Mouse (Mus musculus) liver, embryonic 14 days (tissue): ENCODE measurements around the gene Mgrn1. TPM values are rescaled to one million over a fixed set of nuclear protein-coding genes. Genes with fewer than 3 reads are reported as not detected.

Experiments used
- polyA plus RNA-seq: library from polyadenylated mRNA; depleted of rRNA; stranded (reverse); fragments of >200 nt; gene quantifications from 2 replicates; pipeline ENCODE4 v1.2.3, GENCODE M21; 2012; rRNA removed

Gene Mgrn1
- 12.4 and 15.5 TPM in 2 replicates for polyA plus RNA-seq

DNA sequence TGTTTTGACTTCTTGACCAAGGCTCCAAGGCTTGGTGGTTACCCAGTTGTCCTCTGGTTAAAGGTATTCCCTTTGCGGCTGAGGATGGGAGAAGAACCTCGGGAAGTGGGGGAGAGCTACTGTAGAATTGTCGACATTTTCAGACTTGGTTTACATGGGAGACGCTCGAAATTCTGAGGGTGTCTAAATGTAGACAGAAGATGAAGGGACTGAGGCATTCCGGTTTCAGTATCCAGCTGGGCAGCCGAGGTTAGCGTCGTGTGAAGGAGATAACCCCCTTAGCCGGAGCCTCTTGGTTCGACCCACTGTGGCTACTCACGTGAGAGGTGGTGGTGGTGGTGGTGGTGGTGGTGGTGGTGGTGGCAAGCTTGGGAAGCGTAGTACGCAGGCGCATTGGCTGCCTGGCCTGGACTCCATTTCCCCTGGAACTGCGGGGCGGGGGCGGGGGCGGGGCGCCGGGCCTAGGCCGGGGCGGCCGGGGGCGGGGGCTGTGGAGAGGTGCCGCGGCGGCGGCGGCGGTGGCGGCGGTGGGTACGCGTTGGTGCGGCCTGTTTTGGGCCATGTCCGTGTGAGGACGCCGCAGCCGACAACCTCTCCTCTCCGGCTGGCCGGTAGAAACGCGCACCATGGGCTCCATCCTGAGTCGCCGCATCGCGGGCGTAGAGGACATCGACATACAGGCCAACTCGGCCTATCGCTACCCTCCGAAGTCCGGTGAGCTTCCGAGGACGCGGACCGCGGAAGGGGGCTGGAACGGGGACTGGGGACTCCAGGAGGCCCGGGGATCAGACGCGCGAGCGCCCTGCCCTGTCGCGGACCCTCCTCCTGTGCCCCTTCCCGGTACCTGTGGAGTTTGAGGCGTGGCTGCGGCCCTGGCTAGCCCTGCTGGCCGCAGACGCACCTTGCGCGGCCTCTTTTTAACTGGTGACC lies at the start of gene Mgrn1:
Gene Mgrn1, plus strand, starts transcription at position 490 of the 930 bp plus-strand sequence.

DNA sequence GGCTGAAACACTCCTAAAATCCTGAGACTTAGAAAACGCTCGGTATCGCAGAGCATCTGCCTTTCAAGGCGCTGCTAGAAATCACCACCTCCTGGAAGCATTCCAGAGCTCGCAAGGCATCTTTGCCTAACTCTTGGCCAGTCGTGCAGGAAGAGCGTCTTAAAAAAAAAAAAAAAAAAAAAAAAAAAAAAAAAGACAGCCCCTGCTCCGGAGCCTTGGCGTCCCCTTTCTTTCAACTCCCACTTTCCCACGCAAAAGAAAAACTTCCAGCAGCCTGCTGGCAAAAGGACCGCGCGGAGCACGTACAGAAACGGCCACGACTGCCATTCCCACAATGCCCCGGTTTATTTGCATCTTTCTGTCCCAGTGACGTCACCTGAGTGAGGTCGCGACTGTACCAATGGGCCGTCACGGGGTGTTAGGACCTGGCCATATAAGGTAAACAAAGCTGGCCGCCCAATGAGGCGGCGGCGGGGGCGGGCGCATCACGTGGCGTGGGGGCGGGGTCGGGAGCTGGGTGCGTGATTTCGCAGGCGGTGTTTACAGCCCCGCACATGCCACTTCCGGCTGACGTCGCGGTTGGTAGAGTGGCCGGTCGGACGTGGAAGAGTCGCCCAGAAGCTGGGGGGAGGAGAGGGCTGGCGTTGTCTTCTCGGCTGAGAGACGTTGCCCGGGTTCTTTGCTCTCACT lies 5.8 kb upstream of the Mgrn1 start, which contains the start of gene Ubald1:
Gene Ubald1, minus strand, starts transcription at position 180 of the 690 bp plus-strand sequence.

DNA sequence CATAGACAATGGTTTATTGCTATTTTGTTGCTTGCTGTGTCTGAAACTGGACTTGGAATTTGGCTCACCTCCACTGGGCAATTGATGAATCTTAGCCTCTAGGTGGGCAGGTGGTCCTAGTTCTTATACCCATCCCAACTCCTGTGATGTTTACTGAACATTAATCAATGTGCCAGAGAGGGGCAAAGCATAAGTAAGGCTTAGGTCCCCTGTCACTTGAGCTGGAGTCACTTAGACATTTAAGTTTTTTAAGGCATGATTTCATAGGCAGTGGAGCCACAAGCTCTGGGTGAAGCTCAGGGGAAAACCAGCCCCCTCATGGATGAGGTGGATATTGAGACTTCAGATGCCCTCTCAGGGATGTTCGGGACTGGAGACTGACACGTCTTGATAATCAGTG lies 52.4 kb downstream of the Mgrn1 start, which contains the start of gene Nudt16l1:
Gene Nudt16l1, plus strand, starts transcription at position 301 of the 400 bp plus-strand sequence.

GRCm38 (mm10) chr16:4963797-4964709 lies 78.0 kb downstream of the Mgrn1 start, which contains the start of gene Anks3:
TSS of gene Anks3 (minus strand) at chr16:4964205.

Other genes starting within 250 kb of the Mgrn1 start
- gene Vasn, start 246.3 kb upstream of the Mgrn1 start, polyA plus RNA-seq: 2.4 TPM in 2 replicates
- gene Dnaja3, start 246.3 kb upstream of the Mgrn1 start, polyA plus RNA-seq: 16.9 and 20.8 TPM in 2 replicates
- gene Coro7, start 206.5 kb upstream of the Mgrn1 start, polyA plus RNA-seq: 9.8 and 10.5 TPM in 2 replicates
- 36.8 and 39.8 TPM in 2 replicates for gene Nmral1, start 166.9 kb upstream of the Mgrn1 start, polyA plus RNA-seq
- gene Hmox2, start 159.9 kb upstream of the Mgrn1 start, polyA plus RNA-seq: 20.8 and 23.4 TPM in 2 replicates
- gene Cdip1, start 96.0 kb upstream of the Mgrn1 start, polyA plus RNA-seq: 8.9 and 9.6 TPM in 2 replicates
- gene 4930562C15Rik, start 50.8 kb upstream of the Mgrn1 start, polyA plus RNA-seq: not detected in 2 replicates
- 5.2 and 5.5 TPM in 2 replicates for gene Ubald1, start 5.9 kb upstream of the Mgrn1 start, polyA plus RNA-seq
- 26.2 and 28.3 TPM in 2 replicates for gene Nudt16l1, start 52.5 kb downstream of the Mgrn1 start, polyA plus RNA-seq
- 15.7 and 16.9 TPM in 2 replicates for gene Anks3, start 78.0 kb downstream of the Mgrn1 start, polyA plus RNA-seq
- not detected in 2 replicates for gene Sept12, start 111.6 kb downstream of the Mgrn1 start, polyA plus RNA-seq
- gene Smim22, start 121.0 kb downstream of the Mgrn1 start, polyA plus RNA-seq: 11.0 and 11.4 TPM in 2 replicates
- gene Rogdi, start 127.3 kb downstream of the Mgrn1 start, polyA plus RNA-seq: 26.7 and 35.6 TPM in 2 replicates
- 26.4 and 29.9 TPM in 2 replicates for gene Glyr1, start 163.6 kb downstream of the Mgrn1 start, polyA plus RNA-seq
- gene Ubn1, start 163.8 kb downstream of the Mgrn1 start, polyA plus RNA-seq: 10.1 and 14.1 TPM in 2 replicates
- gene Ppl, start 246.2 kb downstream of the Mgrn1 start, polyA plus RNA-seq: 0.27 and 0.54 TPM in 2 replicates